Mouse (Mus musculus): Measurements from ENCODE around the gene Gm8453.
"Not testable (repeated sequence)": the region's sequence is repeated elsewhere in the genome, so short reads cannot be mapped to it uniquely, and the experiment has no call there.

Gene Gm8453

DNA sequence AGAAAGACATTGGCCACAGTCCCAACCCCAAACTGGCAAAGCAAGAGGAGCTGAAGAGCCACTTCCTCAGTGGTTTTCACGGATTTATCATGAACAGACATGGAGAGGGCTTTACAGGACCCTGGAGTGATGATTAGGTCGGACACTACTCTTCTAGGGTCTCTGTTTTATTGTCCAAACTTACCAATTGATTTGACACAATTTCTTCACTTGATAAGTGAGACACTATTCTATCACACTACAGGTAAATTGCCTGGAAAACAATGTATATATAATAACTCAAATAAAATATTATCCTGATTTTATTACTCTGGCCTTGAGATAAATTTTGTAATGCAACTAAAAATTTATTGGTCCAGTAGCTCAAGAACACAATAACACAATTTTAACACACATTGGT, at the start of gene Gm8453:
TSS of gene Gm8453 (minus strand) at position 101 of the 400 bp plus-strand sequence.
- not testable (repeated sequence) for DNase-seq (ENCODE audit: low spot score)

DNA sequence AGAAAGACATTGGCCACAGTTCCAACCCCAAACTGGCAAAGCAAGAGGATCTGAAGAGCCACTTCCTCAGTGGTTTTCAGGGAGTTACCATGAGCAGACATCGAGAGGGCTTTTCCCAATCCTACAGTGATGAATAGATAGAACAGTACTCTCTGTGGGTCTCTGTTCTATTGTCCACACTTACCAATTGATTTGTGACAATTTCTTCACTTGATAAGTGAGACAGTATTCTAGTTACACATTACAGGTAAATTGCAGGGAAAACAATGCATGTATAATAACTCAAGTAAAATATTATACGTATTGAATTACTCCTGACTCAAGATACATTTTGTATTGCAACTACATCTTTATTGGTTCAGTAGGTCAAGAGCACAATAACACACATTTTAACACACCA, 28.1 kb downstream of the Gm8453 start, which contains the start of gene Gm8653:
TSS of gene Gm8653 (minus strand) at position 101 of the 400 bp plus-strand sequence.
- DNase-seq (ENCODE audit: low spot score) = not testable (repeated sequence)

DNA sequence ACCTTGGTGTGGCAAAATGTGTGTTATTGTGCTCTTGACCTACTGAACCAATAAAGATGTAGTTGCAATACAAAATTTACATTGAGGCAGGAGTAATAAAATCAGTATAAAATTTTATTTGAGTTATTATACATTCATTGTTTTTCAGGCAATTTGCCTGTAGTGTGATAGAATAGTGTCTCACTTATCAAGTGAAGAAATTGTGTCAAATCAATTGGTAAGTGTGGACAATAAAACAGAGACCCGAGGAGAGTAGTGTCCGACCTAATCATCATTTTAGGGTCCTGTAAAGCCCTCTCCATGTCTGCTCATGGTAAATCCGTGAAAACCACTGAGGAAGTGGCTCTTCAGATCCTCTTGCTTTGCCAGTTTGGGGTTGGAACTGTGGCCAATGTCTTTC, 40.2 kb downstream of the Gm8453 start, which contains the start of gene Vmn1r143:
TSS of gene Vmn1r143 (plus strand) at position 301 of the 400 bp plus-strand sequence.
- not testable (repeated sequence) for DNase-seq (ENCODE audit: low spot score)
